Mouse (Mus musculus) midbrain, embryonic 11.5 days (tissue): ENCODE results near the gene Pbrm1. TPM values are rescaled to one million over a fixed set of nuclear protein-coding genes. Genes with fewer than 3 reads are reported as not detected.

Experiments used
- ATAC-seq: fragments of 200-750 bp; cut with Nextera tagmentation; 2 replicates; pipeline ENCODE4 v1.8.0; 2017; ENCODE audit warnings: moderate TSS enrichment, moderate library complexity; ENCODE audit not compliant: low FRiP score
- DNase-seq: peaks from one replicate; pipeline ENCODE4 v3.0.0; 2015; ENCODE audit warnings: low spot score; ENCODE audit errors: missing footprints
- H3K27ac ChIP-seq: fragments of 300-500 bp; sonication (generic); 2 replicates; pipeline ENCODE4 v1.5.1; 2014; ENCODE audit warnings: low read depth, low read length
- H3K27me3 ChIP-seq: fragments of 300-500 bp; sonication (generic); 2 replicates; pipeline ENCODE4 v1.6.1; 2014; ENCODE audit warnings: mild to moderate bottlenecking, low read length, moderate library complexity, mixed read lengths; ENCODE audit not compliant: control insufficient read depth, insufficient read depth
- H3K36me3 ChIP-seq: fragments of 300-500 bp; sonication (generic); 2 replicates; pipeline ENCODE4 v1.6.1; 2014; ENCODE audit warnings: mild to moderate bottlenecking, low read length, moderate library complexity, mixed read lengths; ENCODE audit not compliant: control insufficient read depth, insufficient read depth
- H3K4me1 ChIP-seq: fragments of 300-500 bp; sonication (generic); 2 replicates; pipeline ENCODE4 v1.6.1; 2014; ENCODE audit warnings: low read length; ENCODE audit not compliant: control insufficient read depth, insufficient read depth
- H3K4me2 ChIP-seq: fragments of 300-500 bp; sonication (generic); 2 replicates; pipeline ENCODE4 v1.6.1; 2014; ENCODE audit warnings: mild to moderate bottlenecking, moderate library complexity
- H3K4me3 ChIP-seq: fragments of 300-500 bp; sonication (generic); 2 replicates; pipeline ENCODE4 v1.5.1; 2014; ENCODE audit warnings: low read depth, low read length
- H3K9ac ChIP-seq: fragments of 300-500 bp; sonication (generic); 2 replicates; pipeline ENCODE4 v1.6.1; 2014; ENCODE audit warnings: low read length
- H3K9me3 ChIP-seq: fragments of 300-500 bp; sonication (generic); 2 replicates; pipeline ENCODE4 v1.6.1; 2016; ENCODE audit warnings: low read length; ENCODE audit not compliant: control insufficient read depth
- WGBS: fragments of 180-500 bp; shearing (Covaris S2); extraction: QIAGEN DNeasy Blood & Tissue Kit; methylation state at CpG from one replicate; pipeline ENCODE4 v1.1.7; 2014; 5-methylcytosine and 5-hydroxymethylcytosine counted together
- polyA plus RNA-seq: library from polyadenylated mRNA; unstranded; fragments of >200 nt; fragmentation: Nextera tagmentation; extraction: Ambion mirVana; gene quantifications from 2 replicates; pipeline ENCODE4 v1.2.1, GENCODE M21; 2014

The Pbrm1 gene
- polyA plus RNA-seq, 1 experiment from 2014 or later = 134 TPM

- ATAC-seq = no peak
- H3K4me1 ChIP-seq = no peaks in the 10 kb centered on the region
- DNase-seq = peak; percentile 81
- no peak overlapping the region for H3K4me3 ChIP-seq
- no peak overlapping the region for H3K4me2 ChIP-seq
- 91% methylated on average over 3 of the region's 3 CpGs for WGBS
- H3K9me3 ChIP-seq = no peaks in the 10 kb centered on the region
- H3K27me3 ChIP-seq = no peaks in the 10 kb centered on the region
- peaks cover 33% of the 10 kb centered on the region for H3K36me3 ChIP-seq
- H3K9ac ChIP-seq = no peak overlapping the region
- H3K27ac ChIP-seq = no peak overlapping the region
These were observed 7.3 kb upstream of the Pbrm1 start for GRCm38 (mm10) chr14:31011588-31011987.

GRCm38 (mm10) chr14:31013928-31014327 lies 5.0 kb upstream of the Pbrm1 start:
- DNase-seq (peak; percentile 69), ATAC-seq (no peak)
- Histone ChIP-seq H3K4me1 (peaks cover 8% of the 10 kb centered on the region), H3K4me2 (no peak overlapping the region), H3K27me3 (no peaks in the 10 kb centered on the region), H3K9ac (no peak overlapping the region), H3K36me3 (peaks cover 32% of the 10 kb centered on the region), H3K4me3 (no peak overlapping the region), H3K9me3 (no peaks in the 10 kb centered on the region), H3K27ac (no peak overlapping the region)
- 95% methylated on average over 2 of the region's 2 CpGs for WGBS

- H3K4me1 ChIP-seq = peaks cover 14% of the 10 kb centered on the region
- H3K4me3 ChIP-seq = no peak overlapping the region
- no peaks in the 10 kb centered on the region for H3K9me3 ChIP-seq
- peak; percentile 39 for DNase-seq
- peaks cover 27% of the 10 kb centered on the region for H3K36me3 ChIP-seq
- H3K27me3 ChIP-seq = no peaks in the 10 kb centered on the region
- H3K4me2 ChIP-seq = no peak overlapping the region
- no peak overlapping the region for H3K27ac ChIP-seq
- ATAC-seq = no peak
- 89% methylated on average over 1 of the region's 1 CpGs for WGBS
- no peak overlapping the region for H3K9ac ChIP-seq
These were observed 2.9 kb upstream of the Pbrm1 start for GRCm38 (mm10) chr14:31016063-31016462.

- no peak overlapping the region for H3K27ac ChIP-seq
- H3K27me3 ChIP-seq = no peaks in the 10 kb centered on the region
- H3K9ac ChIP-seq = peak overlapping the region; percentile 96
- 2% methylated on average over 2 of the region's 2 CpGs for WGBS
- peak overlapping the region; percentile 79 for H3K4me2 ChIP-seq
- DNase-seq (no peak), ATAC-seq (no peak)
- no peaks in the 10 kb centered on the region for H3K9me3 ChIP-seq
- H3K4me3 ChIP-seq = peak overlapping the region; percentile 83
- H3K36me3 ChIP-seq = peaks cover 20% of the 10 kb centered on the region
- H3K4me1 ChIP-seq = peaks cover 14% of the 10 kb centered on the region
These were observed 1.1 kb upstream of the Pbrm1 start for GRCm38 (mm10) chr14:31017854-31018253.

GRCm38 (mm10) chr14:31019331-31020205 lies 630 bp downstream of the Pbrm1 start:
- Histone ChIP-seq H3K36me3 (peaks cover 14% of the 10 kb centered on the region; the same call in 1 of the 2 replicates), H3K9ac (peak overlapping the region; percentile 96), H3K4me3 (peak overlapping the region; percentile 83), H3K27ac (peak overlapping the region; percentile 98), H3K4me1 (peaks cover 14% of the 10 kb centered on the region), H3K4me2 (peak overlapping the region; percentile 52), H3K27me3 (no peaks in the 10 kb centered on the region), H3K9me3 (no peaks in the 10 kb centered on the region)
- 7% methylated on average over 37 of the region's 56 CpGs for WGBS
- ATAC-seq (peak; percentile 96), DNase-seq (peak; percentile 98)

- peaks cover 25% of the 10 kb centered on the region for H3K36me3 ChIP-seq
- DNase-seq = no peak
- H3K27me3 ChIP-seq = no peaks in the 10 kb centered on the region
- H3K4me2 ChIP-seq = no peak overlapping the region
- no peak overlapping the region for H3K9ac ChIP-seq
- no peaks in the 10 kb centered on the region for H3K9me3 ChIP-seq
- 80% methylated on average over 1 of the region's 1 CpGs for WGBS
- no peak for ATAC-seq
- peaks cover 12% of the 10 kb centered on the region for H3K4me1 ChIP-seq
- H3K27ac ChIP-seq = no peak overlapping the region
- H3K4me3 ChIP-seq = no peak overlapping the region
These were observed 3.6 kb downstream of the Pbrm1 start for GRCm38 (mm10) chr14:31022579-31022978.

- ATAC-seq = no peak
- H3K27me3 ChIP-seq = no peaks in the 10 kb centered on the region
- H3K4me3 ChIP-seq = no peak overlapping the region
- no peak overlapping the region for H3K27ac ChIP-seq
- peaks cover 30% of the 10 kb centered on the region for H3K36me3 ChIP-seq
- H3K9me3 ChIP-seq = no peaks in the 10 kb centered on the region
- H3K4me2 ChIP-seq = no peak overlapping the region
- no peak for DNase-seq
- 79% methylated on average over 3 of the region's 3 CpGs for WGBS
- no peak overlapping the region for H3K9ac ChIP-seq
- H3K4me1 ChIP-seq = peaks cover under 1% of the 10 kb centered on the region; the same call in 1 of the 2 replicates
These were observed 6.8 kb downstream of the Pbrm1 start for GRCm38 (mm10) chr14:31025785-31026184.

- H3K4me3 ChIP-seq = no peak overlapping the region
- no peak for ATAC-seq
These were observed 26.4 kb downstream of the Pbrm1 start for GRCm38 (mm10) chr14:31045296-31045695.

GRCm38 (mm10) chr14:31045817-31046216 lies 26.9 kb downstream of the Pbrm1 start:
- Histone ChIP-seq H3K4me1 (no peaks in the 10 kb centered on the region), H3K27me3 (no peaks in the 10 kb centered on the region), H3K36me3 (peaks cover 29% of the 10 kb centered on the region), H3K4me2 (no peak overlapping the region), H3K27ac (no peak overlapping the region), H3K9me3 (no peaks in the 10 kb centered on the region), H3K4me3 (no peak overlapping the region), H3K9ac (no peak overlapping the region)
- DNase-seq = no peak
- no peak for ATAC-seq
- WGBS = 92% methylated on average over 1 of the region's 1 CpGs

More at GRCm38 (mm10) chr14:31045296-31045695, 26.4 kb downstream of the Pbrm1 start:
- no peak overlapping the region for H3K4me2 ChIP-seq
- no peak overlapping the region for H3K9ac ChIP-seq
- H3K27ac ChIP-seq = no peak overlapping the region
- H3K9me3 ChIP-seq = no peaks in the 10 kb centered on the region
- 93% methylated on average over 5 of the region's 5 CpGs for WGBS
- no peaks in the 10 kb centered on the region for H3K27me3 ChIP-seq
- DNase-seq = no peak
- H3K4me1 ChIP-seq = no peaks in the 10 kb centered on the region
- H3K36me3 ChIP-seq = peaks cover 24% of the 10 kb centered on the region
